Comparison of ENCODE assay signal across 8 mouse cellular contexts in genomic region chr13:23445561-23446320, GRCm38 (mm10). TPM values are rescaled to one million over a fixed set of nuclear protein-coding genes. Genes with fewer than 3 reads are reported as not detected.
DNase-seq lines count a peak whose midpoint lies in the region; ATAC-seq and TF ChIP-seq lines count a peak whose summit lies in the region.

No protein-coding gene starts in this region.

- no peaks in the 10 kb centered on the region for H3K27me3 ChIP-seq in forebrain, embryonic 14.5 days (replicated peaks; ENCODE audit: control insufficient read depth, insufficient read depth, low read length)
- no peaks in the 10 kb centered on the region for H3K27me3 ChIP-seq in neural tube, embryonic 14.5 days (ENCODE audit: control insufficient read depth, insufficient read depth, low read length)
- H3K27me3 ChIP-seq in testis, adult 2 months (ENCODE audit: control insufficient read depth, insufficient read depth, low read length), result no peaks in the 10 kb centered on the region

- H3K9ac ChIP-seq in forebrain, embryonic 14.5 days (ENCODE audit: low read length), result peak overlapping the region; percentile 89
- H3K9ac ChIP-seq in neural tube, embryonic 14.5 days (replicated peaks; ENCODE audit: low read depth, low read length), result peak overlapping the region; percentile 88

- under 1% methylated on average over 55 of the region's 55 CpGs for WGBS in forebrain, embryonic 14.5 days
- WGBS in neural tube, embryonic 14.5 days, result under 1% methylated on average over 55 of the region's 55 CpGs

- ATAC-seq in CD4-positive, CD25-positive, alpha-beta regulatory T cell, adult 4 months, result peak; percentile 81
- ATAC-seq in cerebellum, adult (ENCODE audit: insufficient number of reproducible peaks, low FRiP score, low TSS enrichment), result peak; percentile 90
- ATAC-seq in forebrain, embryonic 14.5 days, result peak; percentile 90
- ATAC-seq in neural tube, embryonic 14.5 days (ENCODE audit: low read depth), result peak; percentile 94

- no peak for TF ChIP-seq CTCF in testis, adult 2 months (IDR thresholded peaks at IDR 0.05; ENCODE audit: control insufficient read depth, insufficient read depth, insufficient replicate concordance, low read depth, low read length)

- TF ChIP-seq POLR2A in testis, adult 2 months (IDR thresholded peaks at IDR 0.05; ENCODE audit: control insufficient read depth, low read depth, low read length), result peak; percentile 71

- H3K4me3 ChIP-seq in forebrain, embryonic 14.5 days (ENCODE audit: low read depth, low read length), result peak overlapping the region; percentile 66
- peak overlapping the region; percentile 75 for H3K4me3 ChIP-seq in neural tube, embryonic 14.5 days (ENCODE audit: low read depth, low read length)
- H3K4me3 ChIP-seq in testis, adult 2 months (ENCODE audit: control insufficient read depth, low read depth, low read length), result peak overlapping the region; percentile 86

- 0 out of 2 replicates have a peak, but pooled peaks cover 2% of the 10 kb centered on the region for H3K4me1 ChIP-seq in forebrain, embryonic 14.5 days (ENCODE audit: control insufficient read depth, insufficient read depth, low read length)
- peaks cover 7% of the 10 kb centered on the region for H3K4me1 ChIP-seq in neural tube, embryonic 14.5 days (ENCODE audit: control insufficient read depth, insufficient read depth, low read length)
- H3K4me1 ChIP-seq in testis, adult 2 months (ENCODE audit: control insufficient read depth, insufficient read depth, low read length), result peaks cover 11% of the 10 kb centered on the region

- H3K36me3 ChIP-seq in forebrain, embryonic 14.5 days (ENCODE audit: control insufficient read depth, insufficient read depth, low read length), result no peaks in the 10 kb centered on the region
- H3K36me3 ChIP-seq in neural tube, embryonic 14.5 days (ENCODE audit: control insufficient read depth, insufficient read depth, low read length), result no peaks in the 10 kb centered on the region
- no peaks in the 10 kb centered on the region for H3K36me3 ChIP-seq in testis, adult 2 months (ENCODE audit: control insufficient read depth, insufficient read depth, low read length)

- H3K27ac ChIP-seq in forebrain, embryonic 14.5 days (ENCODE audit: low read depth, low read length), result peak overlapping the region; percentile 98
- H3K27ac ChIP-seq in neural tube, embryonic 14.5 days (ENCODE audit: low read depth, low read length), result peak overlapping the region; percentile 98
- peak overlapping the region; percentile 98 for H3K27ac ChIP-seq in testis, adult 2 months (ENCODE audit: control insufficient read depth, insufficient read depth, low read depth, low read length)

- peak; percentile 96 for DNase-seq in forebrain, embryonic 14.5 days (ENCODE audit: low spot score)
- DNase-seq in heart, postnatal 14 days, result peak; percentile 90 to 92
- DNase-seq in layer of hippocampus, adult 18-20 months (ENCODE audit: low spot score in 2 of 2), result peak; percentile 89 to 97
- peak; percentile 89 to 90 for DNase-seq in lung, adult 18-20 months

- H3K9me3 ChIP-seq in forebrain, embryonic 14.5 days (replicated peaks; ENCODE audit: control insufficient read depth, low read length), result no peaks in the 10 kb centered on the region
- no peaks in the 10 kb centered on the region for H3K9me3 ChIP-seq in neural tube, embryonic 14.5 days (ENCODE audit: control insufficient read depth, low read length)

- intact Hi-C loops in heart, postnatal 14 days (cut with DNase I), result loop anchor here (1.0 to 2.0 kb wide), 3 partner anchors 7 to 73 kb away; no protein-coding TSS in a partner anchor

- H3K4me2 ChIP-seq in forebrain, embryonic 14.5 days (ENCODE audit: low read length), result peak overlapping the region; percentile 71
- peak overlapping the region; percentile 75 for H3K4me2 ChIP-seq in neural tube, embryonic 14.5 days (ENCODE audit: low read depth, low read length)

RNA-seq across cellular contexts. Expression of gene Btn1a1, which starts 20.0 kb away (rescaled TPM):
- not detected for polyA plus RNA-seq in CD4-positive, CD25-positive, alpha-beta regulatory T cell, adult 4 months (2017; shearing (Covaris generic))
- polyA plus RNA-seq in forebrain, embryonic 14.5 days (2014; fragmentation: Nextera tagmentation; extraction: Ambion mirVana), result 0.22 TPM in 1 of 2 replicates, not detected in the other
- not detected for total RNA-seq in heart, postnatal 14 days (2021)
- total RNA-seq in layer of hippocampus, adult 18-20 months (2021), result not detected
- 0.17 TPM in 1 of 2 replicates, not detected in the other for polyA plus RNA-seq in neural tube, embryonic 14.5 days (2014; fragmentation: Nextera tagmentation; extraction: Ambion mirVana)
- polyA plus RNA-seq in testis, adult 2 months (2012; rRNA removed), result 0.05 and 0.26 TPM in 2 replicates

RNA-seq across cellular contexts. Expression of gene Abt1, which starts 22.1 kb away (rescaled TPM):
- 10 to 100 TPM; 12.4 to 14.5 TPM for polyA plus RNA-seq in CD4-positive, CD25-positive, alpha-beta regulatory T cell, adult 4 months (2017; shearing (Covaris generic))
- 12.9 and 13.8 TPM in 2 replicates for polyA plus RNA-seq in forebrain, embryonic 14.5 days (2014; fragmentation: Nextera tagmentation; extraction: Ambion mirVana)
- total RNA-seq in heart, postnatal 14 days (2021), result 1 to 10 TPM; 4.5 to 5.0 TPM
- 1 to 10 TPM; 8.8 to 9.5 TPM for total RNA-seq in layer of hippocampus, adult 18-20 months (2021)
- 8.8 and 9.5 TPM in 2 replicates for polyA plus RNA-seq in neural tube, embryonic 14.5 days (2014; fragmentation: Nextera tagmentation; extraction: Ambion mirVana)
- polyA plus RNA-seq in testis, adult 2 months (2012; rRNA removed), result 2.0 TPM in 2 replicates

RNA-seq across cellular contexts. Expression of gene Btn2a2, which starts 42.9 kb away (rescaled TPM):
- polyA plus RNA-seq in CD4-positive, CD25-positive, alpha-beta regulatory T cell, adult 4 months (2017; shearing (Covaris generic)), result not detected
- polyA plus RNA-seq in forebrain, embryonic 14.5 days (2014; fragmentation: Nextera tagmentation; extraction: Ambion mirVana), result 0.10 TPM in 1 of 2 replicates, not detected in the other
- total RNA-seq in heart, postnatal 14 days (2021), result not detected
- total RNA-seq in layer of hippocampus, adult 18-20 months (2021), result 1 to 10 TPM in 1 of 2 experiments, under 1 TPM in 1; 0.91 to 1.4 TPM
- polyA plus RNA-seq in neural tube, embryonic 14.5 days (2014; fragmentation: Nextera tagmentation; extraction: Ambion mirVana), result not detected in 2 replicates
- polyA plus RNA-seq in testis, adult 2 months (2012; rRNA removed), result 0.08 and 0.21 TPM in 2 replicates

Comparison
In these comparisons a context has a peak if more than half of its experiments do, and no peak if none do; other contexts are left out.
1. Peak in every context shown above with its lines: DNase-seq, ATAC-seq, H3K4me3 ChIP-seq and H3K27ac ChIP-seq.